Mouse (Mus musculus) mouse embryonic stem cell (cell line): Measurements from ENCODE around the gene Plekhh3.

Experiments used
- in situ Hi-C, 2 experiments: fragments of 300-500 bp; cut with MboI; formaldehyde crosslinking; loops; 1 replicate in 1 of 2; 3 replicates in 1 of 2; pipeline ENCODE4 v1.14.3; 2019 to 2020; ENCODE audit warnings: low sequenced_read_pairs in 2 of 2, low pct_unique_long_range_greater_than_20kb in 1 of 2, mixed read lengths in 1 of 2; ENCODE audit not compliant: unreplicated experiment in 1 of 2

Plekhh3 gene

DNA sequence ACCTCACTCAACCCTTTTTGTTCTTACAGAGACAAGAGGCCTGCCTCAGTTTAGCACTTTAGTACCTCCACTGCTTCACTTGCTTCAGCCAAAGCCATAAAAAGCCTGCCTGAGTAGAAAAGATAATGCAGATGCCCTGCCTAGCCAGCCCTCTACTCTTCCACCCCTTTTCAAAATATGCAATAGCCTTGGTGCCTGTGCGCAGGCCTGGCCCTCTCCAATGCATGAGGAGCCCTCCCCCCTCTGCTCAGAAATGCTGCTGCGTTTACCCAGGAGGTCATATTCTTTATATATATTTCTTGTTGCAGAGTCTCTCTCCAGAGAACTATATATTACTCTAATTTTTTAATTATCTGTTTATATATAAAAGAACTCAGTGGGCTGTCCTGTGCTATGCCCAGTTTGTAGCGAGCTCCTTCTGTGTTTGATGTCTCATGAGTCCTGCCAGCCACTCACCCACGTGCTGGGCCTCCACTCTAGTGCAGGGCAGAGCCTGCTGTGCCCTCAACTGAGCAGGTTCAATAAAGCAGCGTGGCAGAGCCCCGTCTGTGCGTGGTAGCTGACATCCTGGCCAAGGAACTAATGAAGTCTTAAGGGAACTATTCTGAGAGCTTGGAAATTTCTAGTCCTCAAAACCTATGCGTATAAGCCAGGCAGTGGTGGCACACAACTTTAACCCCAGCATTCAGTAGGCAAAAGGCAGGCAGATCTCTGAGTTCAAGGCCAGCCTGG, 19.2 kb upstream of the Plekhh3 start:
- in situ Hi-C loops = loop anchor here in 1 of 2 experiments (10.0 kb wide), 1 partner anchor 54 kb away; the partner anchor contains the start of gene Ramp2

DNA sequence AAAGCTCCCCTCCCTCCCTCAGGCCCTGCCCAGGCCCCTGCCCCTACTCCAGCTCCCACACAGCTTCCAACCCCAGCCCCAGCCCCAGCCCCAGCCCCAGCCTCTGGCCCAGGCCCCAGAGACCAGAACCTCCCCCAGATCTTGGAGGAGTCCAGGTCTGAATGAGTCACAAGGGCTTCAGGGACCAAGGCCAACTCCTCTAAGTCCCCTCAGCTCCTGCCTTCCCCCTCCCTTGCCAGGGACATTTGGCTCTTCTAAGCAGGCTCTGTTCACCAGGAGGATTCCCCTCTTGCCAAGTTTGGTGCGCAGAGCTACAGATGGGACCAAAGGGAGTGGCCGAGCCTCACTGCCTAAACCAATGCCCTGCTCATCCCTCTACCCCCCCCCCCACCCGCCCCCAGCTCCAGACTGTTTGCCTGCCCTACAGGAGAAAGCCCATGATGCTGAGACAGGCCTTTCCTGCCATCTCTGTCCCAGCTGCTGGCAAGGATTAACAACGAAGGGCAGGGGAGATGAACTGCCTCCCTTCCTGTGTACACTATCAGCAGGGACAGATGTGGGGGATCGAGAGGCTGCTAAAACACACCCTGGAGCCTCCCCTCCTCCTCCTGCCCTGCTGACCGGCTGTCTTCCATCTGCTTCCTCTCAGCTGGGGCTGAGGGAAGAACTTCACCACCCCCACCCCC, 18.5 kb upstream of the Plekhh3 start:
- in situ Hi-C loops = loop anchor here in 1 of 2 experiments (10.0 kb wide), 2 partner anchors 55 kb away; partner anchors contain the start of gene Ramp2

DNA sequence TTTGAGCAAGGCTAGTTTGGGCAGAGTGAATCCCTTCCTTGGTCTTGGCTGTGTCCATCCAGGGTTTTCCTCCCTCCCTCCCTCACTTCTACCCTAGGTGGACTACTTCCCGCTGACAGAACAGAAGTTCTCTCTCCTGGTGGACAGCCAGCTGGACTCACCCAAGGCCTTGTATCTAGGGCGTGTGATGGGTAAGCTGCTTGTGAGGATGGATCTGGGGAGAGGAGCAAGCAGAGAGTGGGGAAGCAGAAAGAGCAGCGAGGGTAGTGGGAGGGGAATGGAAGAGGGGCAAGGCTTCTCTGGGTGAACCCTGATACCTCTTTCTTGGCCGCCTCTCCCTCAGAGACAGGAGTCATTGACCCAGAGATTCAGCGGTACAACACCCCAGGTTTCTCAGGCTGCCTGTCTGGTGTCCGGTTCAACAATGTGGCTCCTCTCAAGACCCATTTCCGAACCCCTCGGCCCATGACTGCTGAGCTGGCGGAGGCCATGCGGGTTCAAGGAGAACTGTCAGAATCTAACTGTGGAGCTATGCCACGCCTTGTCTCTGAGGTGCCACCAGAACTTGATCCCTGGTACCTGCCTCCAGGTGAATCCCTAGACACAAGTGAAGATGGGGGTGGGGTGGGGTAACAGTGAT, 17.1 kb upstream of the Plekhh3 start:
- in situ Hi-C loops = loop anchor here in 1 of 2 experiments (10.0 kb wide), 1 partner anchor 53 kb away; no protein-coding TSS in a partner anchor

DNA sequence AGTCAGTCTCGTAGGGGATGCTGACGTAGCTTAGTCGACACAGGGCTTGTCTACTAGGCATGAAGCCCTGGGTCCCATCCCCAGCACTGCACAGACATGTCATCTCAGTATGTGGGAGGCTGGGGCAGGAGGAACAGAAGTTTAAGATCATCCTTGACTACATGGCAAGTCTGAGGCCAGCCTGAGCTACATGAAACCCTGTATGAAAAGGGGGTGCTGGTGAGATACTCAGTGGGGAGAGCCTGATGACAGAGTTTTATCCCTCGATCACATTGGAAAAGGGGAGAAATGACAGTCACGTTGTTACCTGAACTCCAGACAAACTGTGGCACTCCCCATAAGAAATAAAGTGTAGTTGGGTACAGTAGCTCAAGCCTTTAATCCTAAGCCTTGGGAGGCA, 16.4 kb upstream of the Plekhh3 start:
- in situ Hi-C loops = loop anchor here in 1 of 2 experiments (10.0 kb wide), 1 partner anchor 53 kb away; no protein-coding TSS in a partner anchor

DNA sequence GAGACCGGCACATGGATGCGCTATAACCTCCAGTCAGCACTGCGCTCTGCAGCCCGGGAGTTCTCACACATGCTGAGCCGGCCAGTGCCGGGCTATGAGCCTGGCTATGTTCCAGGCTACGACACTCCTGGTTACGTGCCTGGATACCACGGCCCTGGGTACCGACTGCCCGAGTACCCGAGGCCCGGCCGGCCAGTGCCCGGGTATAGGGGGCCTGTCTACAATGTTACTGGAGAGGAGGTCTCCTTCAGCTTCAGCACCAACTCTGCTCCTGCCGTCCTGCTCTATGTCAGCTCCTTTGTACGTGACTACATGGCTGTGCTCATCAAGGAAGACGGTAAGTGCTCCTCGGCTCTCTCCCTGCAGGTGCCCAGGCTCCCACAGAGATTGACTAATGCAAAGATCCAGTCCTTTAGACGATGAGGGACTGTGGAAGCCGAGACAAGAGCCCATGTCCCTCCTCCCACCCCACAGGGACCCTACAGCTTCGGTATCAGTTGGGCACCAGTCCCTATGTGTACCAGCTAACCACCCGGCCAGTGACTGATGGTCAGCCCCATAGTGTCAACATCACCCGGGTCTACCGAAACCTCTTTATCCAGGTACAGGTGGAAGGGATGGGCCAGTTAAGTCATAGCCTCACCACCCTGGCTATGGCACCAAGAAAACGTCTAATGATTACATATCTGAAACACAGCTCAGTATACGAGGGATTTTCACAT, 15.5 kb upstream of the Plekhh3 start:
- in situ Hi-C loops = loop anchor here in 1 of 2 experiments (10.0 kb wide), 1 partner anchor 52 kb away; no protein-coding TSS in a partner anchor

DNA sequence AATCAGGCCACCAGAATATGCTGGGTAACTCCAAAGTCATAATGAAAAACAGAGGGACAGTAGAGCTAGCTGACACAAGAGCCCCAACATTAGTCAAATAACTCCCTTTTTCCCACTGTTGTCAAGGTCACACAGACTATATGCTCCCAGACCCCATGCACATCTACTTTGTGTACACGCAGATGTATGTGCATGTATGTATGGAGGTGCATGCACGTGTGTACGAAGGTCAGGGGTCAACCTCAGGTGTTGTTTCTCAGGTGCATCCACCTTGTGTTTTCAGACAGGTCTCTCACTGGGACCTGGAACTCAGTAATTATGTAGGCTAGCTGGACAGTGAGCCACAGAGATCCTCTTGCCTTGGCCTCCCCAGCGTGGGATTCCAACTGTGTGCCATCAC, 14.3 kb upstream of the Plekhh3 start:
- in situ Hi-C loops = loop anchor here in 1 of 2 experiments (10.0 kb wide), 1 partner anchor 51 kb away; no protein-coding TSS in a partner anchor

GRCm38 (mm10) chr11:101184984-101185383, 13.8 kb upstream of the Plekhh3 start:
- in situ Hi-C loops = loop anchor here (5.0 to 10.0 kb wide), 2 partner anchors 50 to 203 kb away; no protein-coding TSS in a partner anchor

GRCm38 (mm10) chr11:101182771-101183517, 11.8 kb upstream of the Plekhh3 start:
- in situ Hi-C loops = loop anchor here (5.0 to 10.0 kb wide), 2 partner anchors 48 to 201 kb away; no protein-coding TSS in a partner anchor

DNA sequence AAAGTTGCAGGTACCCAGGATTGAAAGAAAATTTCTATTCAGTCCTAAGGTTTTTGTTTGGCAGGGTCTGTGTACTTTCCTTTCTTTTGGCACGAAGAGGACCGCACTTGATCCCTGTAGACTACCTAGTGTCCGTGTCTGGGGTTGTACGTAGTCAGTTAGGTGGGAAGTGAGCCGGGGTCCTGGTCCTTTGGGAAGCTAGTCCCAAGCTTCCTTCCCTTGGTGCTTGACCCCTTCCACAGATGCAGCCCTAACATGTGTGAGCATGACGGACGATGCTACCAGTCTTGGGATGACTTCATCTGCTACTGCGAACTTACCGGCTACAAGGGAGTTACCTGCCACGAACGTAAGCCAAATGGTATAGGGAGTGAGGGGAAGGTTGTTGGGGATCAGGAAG, 10.8 kb upstream of the Plekhh3 start:
- in situ Hi-C loops = loop anchor here (5.0 to 10.0 kb wide), 2 partner anchors 47 to 200 kb away; no protein-coding TSS in a partner anchor

GRCm38 (mm10) chr11:101180846-101181740, 9.9 kb upstream of the Plekhh3 start:
- in situ Hi-C loops = loop anchor here (5.0 to 10.0 kb wide), 2 partner anchors 46 to 199 kb away; no protein-coding TSS in a partner anchor

- in situ Hi-C loops = loop anchor here (5.0 to 10.0 kb wide), 2 partner anchors 45 to 198 kb away; no protein-coding TSS in a partner anchor
These were observed 9.1 kb upstream of the Plekhh3 start for GRCm38 (mm10) chr11:101180261-101180660.

- in situ Hi-C loops = loop anchor here in 1 of 2 experiments (5.0 kb wide), 1 partner anchor 42 kb away; no protein-coding TSS in a partner anchor
These were observed 8.2 kb upstream of the Plekhh3 start for GRCm38 (mm10) chr11:101179306-101179705.

DNA sequence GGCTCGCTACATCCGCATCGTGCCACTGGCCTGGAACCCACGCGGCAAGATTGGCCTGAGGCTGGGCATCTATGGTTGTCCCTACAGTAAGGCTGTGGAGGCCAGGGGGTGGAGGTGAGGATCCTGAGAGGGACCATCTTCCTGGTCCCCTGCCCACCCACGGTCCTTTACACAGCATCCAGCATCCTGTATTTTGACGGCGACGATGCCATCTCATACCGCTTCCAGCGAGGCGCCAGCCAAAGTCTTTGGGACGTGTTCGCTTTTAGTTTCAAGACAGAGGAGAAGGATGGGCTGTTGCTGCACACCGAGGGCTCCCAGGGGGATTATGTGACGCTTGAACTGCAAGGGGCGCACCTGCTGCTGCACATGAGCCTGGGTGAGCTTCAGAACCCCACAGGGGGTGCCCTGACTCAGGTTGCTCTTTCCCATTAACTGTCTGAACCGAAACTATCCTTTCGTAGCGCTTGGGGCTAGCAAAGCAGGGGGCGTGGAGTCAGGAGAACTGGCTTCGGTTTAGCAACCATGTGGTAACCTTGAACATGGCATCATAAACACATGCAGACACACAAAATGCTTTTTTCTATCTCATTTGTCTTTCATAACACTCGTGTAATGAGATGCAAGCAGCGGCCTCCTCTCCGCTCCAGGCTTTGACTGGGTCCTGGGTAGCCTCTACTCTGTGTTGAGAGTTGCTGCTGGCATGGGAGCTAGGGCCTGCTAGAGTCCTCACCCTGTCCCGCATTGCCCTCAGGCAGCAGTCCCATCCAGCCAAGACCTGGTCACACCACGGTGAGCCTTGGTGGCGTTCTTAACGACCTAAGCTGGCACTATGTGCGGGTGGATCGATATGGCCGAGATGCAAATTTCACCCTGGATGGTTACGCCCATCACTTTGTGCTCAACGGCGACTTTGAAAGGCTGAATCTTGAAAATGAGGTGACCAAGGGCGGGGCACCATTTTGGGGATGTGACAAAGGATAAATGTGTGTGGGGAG, 7.2 kb upstream of the Plekhh3 start:
- in situ Hi-C loops = loop anchor here in 1 of 2 experiments (5.0 kb wide), 1 partner anchor 41 kb away; no protein-coding TSS in a partner anchor

GRCm38 (mm10) chr11:101176933-101177773, 6.0 kb upstream of the Plekhh3 start:
- in situ Hi-C loops = loop anchor here in 1 of 2 experiments (5.0 kb wide), 1 partner anchor 40 kb away; no protein-coding TSS in a partner anchor
